Mouse (Mus musculus) lung, postnatal 36 days (tissue): Measurements from ENCODE around the gene Foxc1.

Source experiments
- DNase-seq: peaks from one replicate; pipeline ENCODE4 v3.0.0; 2022; ENCODE audit warnings: mixed read lengths

Gene Foxc1

GRCm38 (mm10) chr13:31849258-31849971, 43.0 kb downstream of the Foxc1 start:
- no peak for DNase-seq

GRCm38 (mm10) chr13:31853564-31853963, 47.1 kb downstream of the Foxc1 start:
- no peak for DNase-seq

GRCm38 (mm10) chr13:31854000-31854399, 47.6 kb downstream of the Foxc1 start:
- DNase-seq, result no peak

- no peak for DNase-seq
Measured at GRCm38 (mm10) chr13:31860200-31860599, 53.8 kb downstream of the Foxc1 start.
